Mouse (Mus musculus) megakaryocyte, embryonic 14.5 days (primary cell): Measurements from ENCODE around the gene H60b. TPM values are rescaled to one million over a fixed set of nuclear protein-coding genes. Genes with fewer than 3 reads are reported as not detected.

Experiments
- H3K27me3 ChIP-seq: replicated peaks from 2 replicates; pipeline ENCODE3; 2012; ENCODE audit warnings: inconsistent platforms
- H3K36me3 ChIP-seq: replicated peaks from 2 replicates; pipeline ENCODE3; 2012; ENCODE audit warnings: low read length, inconsistent platforms, mixed read lengths
- H3K4me1 ChIP-seq: 2 replicates; pipeline ENCODE4 v1.6.1; 2012; ENCODE audit warnings: inconsistent platforms
- H3K4me3 ChIP-seq: replicated peaks from 2 replicates; pipeline ENCODE3; 2012; ENCODE audit warnings: moderate library complexity, mild to moderate bottlenecking, inconsistent platforms
- H3K9me3 ChIP-seq: 2 replicates; pipeline ENCODE4 v1.6.1; 2012; ENCODE audit warnings: inconsistent platforms
- FLI1 ChIP-seq: IDR thresholded peaks from 2 replicates; pipeline ENCODE4 v1.6.1; 2012; ENCODE audit warnings: low read length, inconsistent platforms, mixed read lengths
- GATA1 ChIP-seq: IDR thresholded peaks from 3 replicates; pipeline ENCODE4 v1.6.1; 2012; ENCODE audit warnings: mixed read lengths, low read length, inconsistent platforms, borderline replicate concordance
- polyA plus RNA-seq: library from polyadenylated mRNA; stranded (reverse); fragments of >175 nt; gene quantifications from 2 replicates; pipeline ENCODE4 v1.2.3, GENCODE M21; 2012; ENCODE audit warnings: low replicate concordance; ENCODE audit not compliant: insufficient read depth

The H60b gene
- polyA plus RNA-seq, 1 experiment, result not detected

DNA sequence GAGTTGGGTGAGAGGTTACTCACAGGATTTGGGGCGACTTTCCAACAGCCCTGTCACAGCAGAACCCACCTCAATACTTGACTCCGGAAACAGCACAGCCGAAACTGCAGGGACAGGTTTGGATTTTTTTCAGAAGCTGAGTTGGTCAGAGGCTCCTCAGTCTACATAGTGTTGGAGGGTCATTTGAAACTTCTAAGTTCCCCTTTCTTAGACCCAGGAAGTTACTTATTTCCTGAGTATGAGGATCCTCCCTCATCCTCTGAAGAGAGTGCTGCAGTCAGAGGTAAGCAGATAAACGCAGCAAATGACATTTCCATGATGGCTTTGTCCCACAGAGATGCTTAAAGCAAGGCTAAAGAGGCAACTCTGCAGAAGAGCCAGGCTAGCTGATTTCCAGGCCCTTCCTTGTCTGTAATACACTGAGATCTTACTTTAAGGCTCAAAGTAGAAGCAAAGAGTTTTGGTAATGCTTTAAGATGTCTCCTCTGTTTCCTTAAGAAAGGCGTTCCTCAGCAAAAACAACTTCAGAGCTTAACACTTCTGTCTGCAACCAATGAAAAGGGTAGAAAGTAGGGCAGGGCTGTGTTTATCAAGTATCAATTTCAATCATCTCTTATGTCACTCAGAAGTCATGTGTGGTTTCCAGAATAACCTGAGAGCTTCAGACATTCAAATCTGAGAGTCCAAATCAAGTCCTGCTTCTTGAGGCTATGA, 144.1 kb downstream of the H60b start:
- no peaks in the 10 kb centered on the region for H3K27me3 ChIP-seq
- H3K36me3 ChIP-seq, result peaks cover 10% of the 10 kb centered on the region
- no peak for TF ChIP-seq GATA1
- TF ChIP-seq FLI1, result no peak
- H3K9me3 ChIP-seq, result no peaks in the 10 kb centered on the region
- H3K4me1 ChIP-seq, result peaks cover 79% of the 10 kb centered on the region
- peak overlapping the region; percentile 82 for H3K4me3 ChIP-seq

DNA sequence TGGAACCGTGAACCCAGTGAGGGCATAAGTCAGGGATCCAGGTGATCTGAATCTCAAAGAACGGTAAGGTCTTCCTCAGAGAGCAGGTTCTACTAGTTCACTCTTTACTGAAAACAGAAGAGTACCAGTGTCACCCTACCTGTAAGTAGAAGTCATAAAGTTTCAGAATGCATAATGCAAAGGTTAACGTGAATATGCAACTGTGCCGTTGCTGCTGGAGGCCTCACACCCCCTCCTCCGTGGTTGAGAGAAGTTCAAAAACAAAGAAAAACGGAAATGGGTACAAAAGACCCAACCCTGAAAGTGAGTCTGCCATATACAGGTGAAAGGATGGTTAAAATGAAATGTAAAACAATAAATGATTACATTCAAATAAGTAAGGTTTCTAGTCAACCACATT, 145.3 kb downstream of the H60b start:
- peaks cover 11% of the 10 kb centered on the region for H3K36me3 ChIP-seq
- TF ChIP-seq GATA1 (no peak), FLI1 (no peak)
- H3K9me3 ChIP-seq, result no peaks in the 10 kb centered on the region
- peaks cover 79% of the 10 kb centered on the region for H3K4me1 ChIP-seq
- no peak overlapping the region for H3K4me3 ChIP-seq
- no peaks in the 10 kb centered on the region for H3K27me3 ChIP-seq

DNA sequence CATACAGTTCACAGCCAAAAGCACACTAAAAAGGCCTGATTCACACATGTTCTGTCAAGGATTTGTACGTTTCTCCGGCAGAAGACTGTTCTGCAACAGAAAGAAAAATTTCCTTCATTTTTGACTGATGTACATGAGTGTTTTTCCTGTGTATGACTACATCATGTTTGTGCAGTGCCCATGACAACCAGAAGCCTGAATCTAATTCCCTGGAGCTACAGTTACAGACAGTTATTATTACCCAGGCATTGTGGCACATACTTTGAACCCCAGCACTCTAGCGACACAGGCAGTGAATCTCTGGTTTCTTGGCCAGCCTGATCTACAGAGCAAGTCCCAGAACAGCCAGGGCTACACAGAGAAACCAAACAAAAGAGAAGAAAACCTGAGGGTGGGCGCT, 147.4 kb downstream of the H60b start:
- Histone ChIP-seq H3K27me3 (no peaks in the 10 kb centered on the region), H3K9me3 (no peaks in the 10 kb centered on the region), H3K36me3 (peaks cover 31% of the 10 kb centered on the region), H3K4me1 (peaks cover 65% of the 10 kb centered on the region), H3K4me3 (peak overlapping the region; percentile 89)
- no peak for TF ChIP-seq FLI1
- no peak for TF ChIP-seq GATA1

DNA sequence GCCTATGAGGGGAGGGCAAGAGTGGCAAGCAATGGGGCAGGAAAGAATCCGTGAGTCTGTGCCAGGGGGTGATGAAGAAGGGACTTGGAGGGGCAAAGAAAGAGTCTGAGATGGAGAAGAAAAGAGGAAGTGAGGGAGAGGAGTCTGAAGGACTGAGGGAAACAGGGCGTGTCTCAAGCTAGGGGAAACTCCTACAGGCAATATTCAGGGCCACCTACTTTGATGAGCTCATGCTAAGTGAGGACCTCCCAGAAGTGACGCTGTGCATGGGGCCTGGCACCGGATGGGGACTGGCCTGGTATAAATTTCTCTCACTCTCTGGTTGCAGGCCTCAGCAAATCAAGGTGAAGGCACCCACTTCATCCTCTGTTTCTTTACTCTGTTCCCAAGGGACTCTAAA, 148.1 kb downstream of the H60b start:
- Histone ChIP-seq H3K36me3 (peaks cover 38% of the 10 kb centered on the region), H3K4me3 (peak overlapping the region; percentile 89), H3K4me1 (peaks cover 59% of the 10 kb centered on the region), H3K9me3 (no peaks in the 10 kb centered on the region), H3K27me3 (no peaks in the 10 kb centered on the region)
- no peak for TF ChIP-seq GATA1
- peak; percentile 33; the same call in 1 of the 2 replicates for TF ChIP-seq FLI1

DNA sequence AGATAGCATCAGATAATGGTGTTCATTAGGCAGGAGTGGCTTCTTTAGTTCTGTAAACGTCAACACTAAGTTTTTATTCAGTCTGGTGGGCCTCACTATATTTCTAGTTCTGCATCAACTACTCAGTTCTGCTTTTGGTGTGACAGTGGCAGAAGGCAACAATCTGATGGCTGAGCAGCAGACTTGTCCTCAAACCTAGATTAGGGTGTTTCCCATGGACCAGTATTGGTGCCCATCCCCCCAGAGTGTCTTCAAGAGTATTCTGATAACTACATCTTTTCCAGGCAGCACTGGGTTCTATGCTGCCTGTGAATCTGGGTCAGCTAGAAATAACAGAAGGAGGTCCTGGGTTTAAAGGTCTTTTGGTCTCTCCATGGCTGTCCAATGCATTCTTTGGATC, 149.8 kb downstream of the H60b start:
- no peaks in the 10 kb centered on the region for H3K9me3 ChIP-seq
- H3K36me3 ChIP-seq, result peaks cover 55% of the 10 kb centered on the region
- no peak overlapping the region for H3K4me3 ChIP-seq
- TF ChIP-seq GATA1 (no peak), FLI1 (no peak)
- H3K4me1 ChIP-seq, result peaks cover 48% of the 10 kb centered on the region
- no peaks in the 10 kb centered on the region for H3K27me3 ChIP-seq

DNA sequence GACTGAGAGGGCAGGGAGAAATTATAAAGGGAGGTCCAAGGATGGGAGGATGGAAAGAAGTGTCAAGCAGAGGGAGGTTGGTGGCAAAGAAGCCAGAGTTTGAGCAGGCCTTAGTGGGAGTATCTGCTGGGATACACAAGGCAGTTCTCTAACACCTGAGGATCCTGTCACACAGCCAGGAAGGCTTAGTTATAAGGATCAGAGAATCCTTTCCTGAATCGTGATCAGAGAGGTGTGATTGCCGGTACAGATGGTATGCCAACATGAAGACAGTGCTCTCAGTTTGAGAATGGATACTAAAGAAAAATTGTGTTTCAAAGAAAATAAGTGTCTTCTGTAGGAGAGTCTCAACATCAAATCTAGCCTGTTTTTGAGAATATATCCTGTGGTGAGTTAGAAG, 164.5 kb downstream of the H60b start:
- Histone ChIP-seq H3K4me1 (no peaks in the 10 kb centered on the region), H3K27me3 (no peaks in the 10 kb centered on the region), H3K36me3 (peaks cover 31% of the 10 kb centered on the region), H3K4me3 (no peak overlapping the region), H3K9me3 (peaks cover 8% of the 10 kb centered on the region; the same call in 1 of the 2 replicates)
- TF ChIP-seq FLI1 (no peak), GATA1 (no peak)

Other genes with a start within 250 kb of the H60b start
- 0.96 TPM in 1 of 2 replicates, not detected in the other for gene 4930444G20Rik, start 90.5 kb upstream of the H60b start, polyA plus RNA-seq
- not detected in 2 replicates for gene E030030I06Rik, start 9.3 kb upstream of the H60b start, polyA plus RNA-seq
- not detected in 2 replicates for gene Raet1e, start within 50 bp of the H60b start, polyA plus RNA-seq
- gene Raet1d, start 202.0 kb downstream of the H60b start, polyA plus RNA-seq, result not detected in 2 replicates